Mouse (Mus musculus) cerebellum, postnatal 36 days (tissue): ENCODE results near the gene Mrpl23.

ENCODE experiments used
- DNase-seq, 2 experiments: peaks; one replicate each; pipeline ENCODE4 v3.0.0; 2021 to 2022; ENCODE audit warnings: mixed read lengths in 2 of 2

Mrpl23 gene

DNA sequence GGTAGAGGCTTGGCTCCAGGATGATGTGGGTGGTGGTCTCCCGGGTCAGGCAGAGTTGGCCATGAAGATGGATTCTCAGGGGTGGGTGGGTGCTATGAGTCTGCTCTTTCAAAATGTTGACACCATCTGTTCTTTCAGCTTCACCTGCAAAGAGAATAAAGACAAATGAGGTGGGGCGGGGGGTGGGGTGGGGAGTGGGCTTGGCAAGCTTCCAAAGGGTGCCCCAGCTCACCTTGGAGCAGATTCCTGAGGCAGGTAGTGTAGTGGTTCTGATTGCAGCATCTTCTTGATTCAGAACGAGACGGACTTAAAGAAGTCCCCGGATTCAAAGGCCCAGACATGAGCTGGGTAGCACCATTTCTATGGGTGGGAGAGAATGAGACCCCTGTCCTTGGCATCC is 43.5 kb downstream of the Mrpl23 start:
- DNase-seq: no peak

DNA sequence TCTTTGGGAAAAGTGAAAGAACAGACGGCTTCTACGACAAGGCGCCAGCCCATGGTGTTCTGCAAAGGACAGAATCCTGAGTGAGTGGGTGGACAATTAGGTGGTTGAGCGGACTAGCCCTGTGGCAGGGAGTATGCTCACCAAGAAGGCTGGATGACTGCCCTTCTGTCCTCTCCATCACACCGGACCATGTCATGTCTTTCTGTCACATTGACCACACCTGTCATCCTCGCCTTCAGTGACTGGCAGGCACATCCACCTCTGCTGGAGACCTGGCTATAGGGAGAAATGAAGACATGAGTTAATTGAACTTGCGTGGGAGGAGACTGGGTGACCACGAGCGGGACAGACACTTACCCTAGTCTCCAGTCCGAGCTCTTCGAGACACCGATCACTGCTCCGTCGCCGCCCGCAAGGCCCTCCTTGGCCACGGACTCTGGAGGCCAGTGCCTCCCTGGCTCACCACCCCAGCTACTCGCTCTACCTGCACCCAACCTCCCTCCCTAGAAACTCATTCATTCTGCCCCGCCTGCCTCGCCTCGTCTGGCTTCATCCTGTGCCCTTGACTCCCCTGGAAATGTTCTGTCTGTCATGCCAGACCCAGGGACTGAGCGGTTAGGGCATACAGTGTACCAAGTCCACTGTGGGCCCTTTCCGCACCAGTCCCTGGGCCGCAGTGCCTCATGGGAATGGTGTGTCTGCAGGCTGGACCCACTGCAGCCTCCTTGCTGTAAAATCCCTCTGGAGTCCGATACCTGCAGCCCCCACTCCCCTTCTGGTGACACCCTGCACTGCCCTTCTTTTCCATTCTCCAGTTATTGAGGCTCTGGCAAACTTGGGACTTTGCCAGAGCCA is 44.2 kb downstream of the Mrpl23 start:
- no peak for DNase-seq

DNA sequence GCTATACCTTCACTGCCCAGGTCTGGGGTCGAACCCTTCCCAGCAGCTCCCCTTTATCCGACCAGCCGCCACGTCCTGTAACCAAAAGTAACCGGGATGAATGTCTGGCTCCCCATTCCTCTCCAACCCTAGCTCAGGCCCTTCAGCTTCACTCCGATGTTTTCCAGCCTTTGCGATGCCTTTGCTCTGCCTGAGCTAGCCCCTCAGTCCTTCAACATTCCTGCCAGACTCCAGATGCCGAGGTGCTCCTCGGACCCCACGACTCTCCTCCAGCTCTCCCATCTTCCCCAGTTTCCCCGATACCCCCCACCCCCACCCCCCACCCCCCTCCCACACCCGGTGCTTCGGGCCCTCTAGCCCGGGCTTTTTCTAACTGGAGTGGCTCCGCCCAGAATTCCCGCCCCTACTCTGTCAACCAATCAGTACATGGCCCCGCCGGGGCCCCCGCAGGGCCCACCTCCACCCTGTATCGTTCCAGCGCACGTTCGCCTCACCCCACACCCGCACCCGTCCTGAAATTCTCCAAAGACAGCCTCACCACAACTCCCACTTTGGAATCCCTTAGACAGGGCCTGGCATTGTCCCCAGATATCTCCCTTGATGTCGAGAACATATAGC is 45.4 kb downstream of the Mrpl23 start:
- no peak for DNase-seq

DNA sequence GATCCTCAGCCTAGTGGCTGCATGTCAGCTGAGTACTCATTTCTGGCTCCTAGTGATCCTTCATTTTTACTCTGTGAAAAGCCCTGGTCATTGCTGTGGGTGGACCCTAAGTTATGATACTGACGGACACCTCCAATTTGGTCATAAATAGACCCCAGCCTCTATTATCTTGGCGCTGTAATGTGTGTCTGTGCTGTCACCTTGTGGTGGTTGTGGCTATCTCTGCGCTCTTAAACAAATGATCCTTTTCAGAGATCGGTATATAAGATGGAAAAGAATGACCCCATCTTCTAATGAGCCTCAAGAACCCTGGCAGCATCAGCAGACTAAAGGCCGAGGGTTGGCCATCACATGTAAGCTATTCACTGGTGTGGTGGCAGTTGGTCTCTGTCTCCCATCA is 46.6 kb downstream of the Mrpl23 start:
- DNase-seq: no peak

DNA sequence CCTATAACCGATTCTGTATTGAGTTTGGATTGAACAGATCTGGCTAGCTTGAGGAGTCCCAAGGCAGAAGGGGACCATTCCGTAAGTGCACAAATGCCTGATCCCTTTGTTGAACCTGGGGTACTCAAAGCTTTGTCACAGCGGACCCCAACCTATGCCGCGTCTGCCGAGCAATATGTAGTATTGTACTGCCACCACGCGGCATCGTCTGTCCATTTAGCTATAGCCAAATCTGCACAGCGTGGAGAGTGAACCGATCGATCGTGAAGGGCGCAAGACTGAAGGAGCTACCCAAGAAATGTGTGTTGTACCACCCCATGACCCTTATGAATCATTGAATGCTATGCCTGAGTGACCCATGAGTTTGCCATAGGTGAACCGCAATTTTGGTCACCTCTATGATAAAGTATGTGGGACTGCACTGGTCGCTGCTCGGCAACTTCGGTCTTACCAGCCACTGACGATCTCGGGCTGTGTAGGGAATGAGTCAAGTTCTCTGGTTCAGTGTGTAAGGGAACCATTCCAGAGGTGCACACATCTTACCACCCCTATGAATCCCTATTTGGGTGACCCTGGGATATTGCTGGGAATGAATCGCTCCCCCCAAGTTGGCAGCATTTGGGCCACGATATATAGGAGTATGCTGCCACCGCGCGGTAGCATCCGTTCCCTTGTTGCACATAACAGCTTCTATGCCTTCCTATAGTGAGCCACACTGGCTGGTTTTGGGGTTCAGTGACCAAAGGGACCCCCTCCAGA is 47.8 kb downstream of the Mrpl23 start:
- peak; percentile 74 to 82 for DNase-seq

DNA sequence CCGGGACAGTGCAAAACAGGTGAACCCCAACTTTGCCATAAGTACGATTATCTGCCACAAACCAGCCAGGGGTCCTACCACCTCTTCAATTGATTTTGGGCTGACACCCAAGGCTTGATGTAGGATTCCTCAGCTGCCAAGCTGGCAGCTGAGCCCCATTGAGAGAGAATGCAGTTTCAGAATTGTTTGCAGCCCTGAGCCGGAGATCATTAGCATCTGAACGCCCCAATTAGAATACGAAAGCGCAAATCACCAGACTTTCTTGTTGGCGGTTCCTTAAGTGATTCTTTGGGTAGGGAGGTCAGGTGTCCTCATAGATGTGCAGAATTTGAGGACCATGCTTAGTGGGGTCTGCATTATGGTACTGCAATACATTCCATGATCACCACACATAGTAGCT is 48.7 kb downstream of the Mrpl23 start:
- DNase-seq: no peak

DNA sequence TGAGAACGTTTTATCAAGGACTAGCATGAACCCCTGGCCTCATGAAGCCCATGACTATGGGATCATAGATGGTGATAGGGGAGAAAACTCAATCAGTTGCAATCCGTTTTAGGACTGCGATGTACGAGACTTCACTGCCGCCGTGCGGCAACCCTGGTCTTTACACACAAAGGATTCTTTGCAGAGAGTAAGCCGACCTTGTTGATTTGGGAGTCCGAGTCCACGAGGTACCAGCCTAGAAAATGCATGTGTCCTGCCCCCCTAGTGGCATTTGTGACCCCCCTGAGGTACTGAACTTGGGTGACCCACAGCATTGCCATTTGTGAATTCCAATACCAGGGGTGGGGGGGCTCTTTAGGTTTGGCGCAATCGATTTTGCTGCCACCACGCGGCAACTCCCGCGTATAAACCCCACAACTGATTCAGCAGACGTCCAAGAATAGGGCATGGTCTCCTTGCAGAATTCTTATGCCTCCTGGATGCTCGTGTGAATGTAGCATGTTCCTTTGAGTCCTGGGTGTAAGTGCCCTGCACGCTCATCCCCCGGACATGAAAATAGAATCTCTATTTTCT is 49.3 kb downstream of the Mrpl23 start:
- DNase-seq: peak; percentile 70 to 73

DNA sequence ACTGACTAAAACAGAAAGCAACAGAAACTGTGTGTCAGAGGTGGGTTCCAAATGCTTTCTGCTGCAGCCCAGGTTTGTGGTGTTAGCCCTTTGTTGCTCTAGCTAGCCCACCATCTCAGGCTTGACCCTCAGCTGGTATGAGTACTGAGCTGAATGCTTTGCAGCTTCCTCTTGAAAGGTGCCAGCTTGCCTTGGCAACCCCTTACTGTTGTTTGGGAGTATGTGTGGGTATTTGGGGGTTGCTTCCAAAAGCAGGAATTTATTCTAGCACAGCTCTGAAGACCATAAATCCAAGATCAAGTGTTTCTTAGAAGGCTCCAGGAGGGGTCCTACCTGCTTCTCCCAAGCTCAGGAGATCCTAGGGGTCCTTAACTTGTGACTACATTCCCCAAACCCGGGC is 52.4 kb downstream of the Mrpl23 start:
- DNase-seq: no peak

DNA sequence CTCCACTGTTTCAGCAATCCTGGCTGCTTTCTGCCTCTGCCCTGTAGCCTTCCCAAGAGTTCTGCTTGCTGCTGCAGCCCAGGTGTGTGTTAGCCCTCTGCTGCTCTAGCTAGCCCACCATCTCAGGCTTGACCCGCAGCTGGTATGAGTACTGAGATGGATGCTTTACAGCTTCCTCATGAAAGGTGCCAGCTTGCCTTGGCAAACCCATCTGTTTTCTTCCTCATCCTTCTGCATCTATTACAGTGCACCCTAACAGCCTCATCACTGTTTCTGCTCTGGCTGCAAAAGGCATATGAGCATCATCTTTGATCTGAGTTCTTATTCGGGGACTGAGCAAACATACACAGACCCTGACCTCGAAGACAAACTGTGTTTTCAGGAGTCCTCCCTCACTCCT is 53.4 kb downstream of the Mrpl23 start:
- DNase-seq: no peak

DNA sequence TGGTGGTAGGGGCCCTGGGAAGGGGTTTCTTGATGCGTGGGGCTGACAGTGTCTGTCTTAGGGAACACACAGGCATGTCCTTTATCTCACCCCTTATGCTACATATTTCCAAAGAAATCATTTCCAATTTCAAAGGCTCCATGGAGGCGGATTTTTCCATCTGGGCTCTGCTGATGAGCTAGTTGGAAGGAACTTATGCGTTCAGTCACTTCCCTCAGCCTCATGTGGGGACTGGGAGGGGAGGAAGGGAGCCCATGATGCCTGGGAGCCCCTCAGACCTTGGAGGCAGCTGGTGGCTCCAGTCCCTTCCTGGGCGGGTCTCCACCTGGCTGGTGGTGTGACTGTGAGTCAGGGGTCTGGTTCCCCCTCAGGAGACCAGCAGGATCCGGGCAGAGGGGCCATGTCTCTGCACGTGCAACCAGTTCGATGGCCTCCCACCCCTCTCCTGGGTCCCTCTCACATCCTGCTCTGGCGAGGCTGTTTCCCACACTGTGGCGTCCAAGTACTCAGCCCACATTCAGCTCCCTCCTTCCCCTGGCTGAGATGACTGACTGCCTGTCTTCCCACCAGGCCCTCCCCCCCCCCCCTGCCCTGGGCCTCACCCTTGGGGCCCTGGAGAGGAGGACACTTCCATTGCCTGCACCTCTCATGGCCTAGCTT is 55.9 kb downstream of the Mrpl23 start:
- no peak for DNase-seq
